Mouse (Mus musculus): ENCODE data around the gene Lrrc10b.
A peak's percentile ranks its signal among the peaks of the same experiment; 100 is the strongest.

GRCm38 (mm10) chr19:10435908-10436307, 21.4 kb downstream of the Lrrc10b start:
- TF ChIP-seq CTCF (conservative IDR thresholded peaks at IDR 0.05; ENCODE audit: low read length) (peak; percentile 72), NANOG (IDR thresholded peaks at IDR 0.05; ENCODE audit: borderline replicate concordance, low read length) (no peak)
